Mouse (Mus musculus): ENCODE data around the gene Gm12355. TPM values are rescaled to one million over a fixed set of nuclear protein-coding genes. Genes with fewer than 3 reads are reported as not detected.

The Gm12355 gene
- polyA plus RNA-seq, 1 experiment = not detected

GRCm38 (mm10) chr11:98586087-98586891 is 39.2 kb downstream of the Gm12355 start:
- TF ChIP-seq POLR2A (IDR thresholded peaks at IDR 0.05; ENCODE audit: insufficient read depth, low read depth, low read length) (no peak), CTCF (IDR thresholded peaks at IDR 0.05; ENCODE audit: insufficient read depth, low read depth, low read length) (no peak)
- WGBS = 1% methylated on average over 22 of the region's 22 CpGs
- Histone ChIP-seq H3K4me3 (ENCODE audit: insufficient read depth, low read depth, low read length) (peak overlapping the region; percentile 91), H3K4me1 (ENCODE audit: control insufficient read depth, insufficient read depth, low read length) (peaks cover 22% of the 10 kb centered on the region), H3K27ac (ENCODE audit: insufficient read depth, low read depth, low read length) (no peak overlapping the region)

GRCm38 (mm10) chr11:98584629-98585177 is 40.8 kb downstream of the Gm12355 start:
- WGBS = 89% methylated on average over 6 of the region's 6 CpGs
- TF ChIP-seq CTCF (IDR thresholded peaks at IDR 0.05; ENCODE audit: insufficient read depth, low read depth, low read length) = no peak
- no peak overlapping the region for H3K4me3 ChIP-seq (ENCODE audit: insufficient read depth, low read depth, low read length)
- peaks cover 22% of the 10 kb centered on the region for H3K4me1 ChIP-seq (ENCODE audit: control insufficient read depth, insufficient read depth, low read length)
- no peak overlapping the region for H3K27ac ChIP-seq (ENCODE audit: insufficient read depth, low read depth, low read length)

GRCm38 (mm10) chr11:98584146-98584545 is 41.3 kb downstream of the Gm12355 start:
- 74% methylated on average over 1 of the region's 1 CpGs for WGBS
- Histone ChIP-seq H3K4me3 (ENCODE audit: insufficient read depth, low read depth, low read length) (no peak overlapping the region), H3K27ac (ENCODE audit: insufficient read depth, low read depth, low read length) (no peak overlapping the region), H3K4me1 (ENCODE audit: control insufficient read depth, insufficient read depth, low read length) (peaks cover 22% of the 10 kb centered on the region)
- no peak for TF ChIP-seq CTCF (IDR thresholded peaks at IDR 0.05; ENCODE audit: insufficient read depth, low read depth, low read length)
- no peak for TF ChIP-seq POLR2A (IDR thresholded peaks at IDR 0.05; ENCODE audit: insufficient read depth, low read depth, low read length)

GRCm38 (mm10) chr11:98583571-98583970 is 41.9 kb downstream of the Gm12355 start:
- H3K4me1 ChIP-seq (ENCODE audit: control insufficient read depth, insufficient read depth, low read length) = peaks cover 22% of the 10 kb centered on the region
- WGBS = 48% methylated on average over 3 of the region's 3 CpGs
- H3K4me3 ChIP-seq (ENCODE audit: insufficient read depth, low read depth, low read length) = no peak overlapping the region
- no peak overlapping the region for H3K27ac ChIP-seq (ENCODE audit: insufficient read depth, low read depth, low read length)
- TF ChIP-seq POLR2A (IDR thresholded peaks at IDR 0.05; ENCODE audit: insufficient read depth, low read depth, low read length) (no peak), CTCF (IDR thresholded peaks at IDR 0.05; ENCODE audit: insufficient read depth, low read depth, low read length) (no peak)

GRCm38 (mm10) chr11:98583265-98583552 is 42.3 kb downstream of the Gm12355 start:
- Histone ChIP-seq H3K4me3 (ENCODE audit: insufficient read depth, low read depth, low read length) (no peak overlapping the region), H3K27ac (ENCODE audit: insufficient read depth, low read depth, low read length) (no peak overlapping the region), H3K4me1 (ENCODE audit: control insufficient read depth, insufficient read depth, low read length) (peaks cover 19% of the 10 kb centered on the region)
- 88% methylated on average over 3 of the region's 3 CpGs for WGBS
- no peak for TF ChIP-seq CTCF (IDR thresholded peaks at IDR 0.05; ENCODE audit: insufficient read depth, low read depth, low read length)
- TF ChIP-seq POLR2A (IDR thresholded peaks at IDR 0.05; ENCODE audit: insufficient read depth, low read depth, low read length) = no peak

- 89% methylated on average over 12 of the region's 12 CpGs for WGBS
- TF ChIP-seq CTCF (IDR thresholded peaks at IDR 0.05; ENCODE audit: insufficient read depth, low read depth, low read length) (no peak), POLR2A (IDR thresholded peaks at IDR 0.05; ENCODE audit: insufficient read depth, low read depth, low read length) (no peak)
These were observed 42.8 kb downstream of the Gm12355 start for GRCm38 (mm10) chr11:98582551-98583264.

GRCm38 (mm10) chr11:98582030-98582388 is 43.5 kb downstream of the Gm12355 start:
- Histone ChIP-seq H3K4me1 (ENCODE audit: control insufficient read depth, insufficient read depth, low read length) (peaks cover 14% of the 10 kb centered on the region), H3K27ac (ENCODE audit: insufficient read depth, low read depth, low read length) (no peak overlapping the region), H3K4me3 (ENCODE audit: insufficient read depth, low read depth, low read length) (no peak overlapping the region)
- no peak for TF ChIP-seq POLR2A (IDR thresholded peaks at IDR 0.05; ENCODE audit: insufficient read depth, low read depth, low read length)
- 81% methylated on average over 8 of the region's 8 CpGs for WGBS

More at GRCm38 (mm10) chr11:98582551-98583264, 42.8 kb downstream of the Gm12355 start:
- no peak overlapping the region for H3K4me3 ChIP-seq (ENCODE audit: insufficient read depth, low read depth, low read length)
- no peak overlapping the region for H3K27ac ChIP-seq (ENCODE audit: insufficient read depth, low read depth, low read length)
- peaks cover 17% of the 10 kb centered on the region for H3K4me1 ChIP-seq (ENCODE audit: control insufficient read depth, insufficient read depth, low read length)

GRCm38 (mm10) chr11:98581286-98582029 is 44.0 kb downstream of the Gm12355 start:
- no peak overlapping the region for H3K27ac ChIP-seq (ENCODE audit: insufficient read depth, low read depth, low read length)
- H3K4me1 ChIP-seq (ENCODE audit: control insufficient read depth, insufficient read depth, low read length) = peaks cover 14% of the 10 kb centered on the region
- TF ChIP-seq POLR2A (IDR thresholded peaks at IDR 0.05; ENCODE audit: insufficient read depth, low read depth, low read length) = no peak
- no peak for TF ChIP-seq CTCF (IDR thresholded peaks at IDR 0.05; ENCODE audit: insufficient read depth, low read depth, low read length)
- 63% methylated on average over 17 of the region's 17 CpGs for WGBS
- H3K4me3 ChIP-seq (ENCODE audit: insufficient read depth, low read depth, low read length) = no peak overlapping the region

Data from olfactory bulb, adult 2 months (tissue).